Mouse (Mus musculus) 416B (cell line): ENCODE results near the gene Trim8.
A peak's percentile ranks its signal among the peaks of the same experiment; 100 is the strongest.

Experiments
- DNase-seq: peaks from one replicate; pipeline ENCODE4 v3.0.0; 2011; ENCODE audit warnings: low read depth

Trim8 gene

DNA sequence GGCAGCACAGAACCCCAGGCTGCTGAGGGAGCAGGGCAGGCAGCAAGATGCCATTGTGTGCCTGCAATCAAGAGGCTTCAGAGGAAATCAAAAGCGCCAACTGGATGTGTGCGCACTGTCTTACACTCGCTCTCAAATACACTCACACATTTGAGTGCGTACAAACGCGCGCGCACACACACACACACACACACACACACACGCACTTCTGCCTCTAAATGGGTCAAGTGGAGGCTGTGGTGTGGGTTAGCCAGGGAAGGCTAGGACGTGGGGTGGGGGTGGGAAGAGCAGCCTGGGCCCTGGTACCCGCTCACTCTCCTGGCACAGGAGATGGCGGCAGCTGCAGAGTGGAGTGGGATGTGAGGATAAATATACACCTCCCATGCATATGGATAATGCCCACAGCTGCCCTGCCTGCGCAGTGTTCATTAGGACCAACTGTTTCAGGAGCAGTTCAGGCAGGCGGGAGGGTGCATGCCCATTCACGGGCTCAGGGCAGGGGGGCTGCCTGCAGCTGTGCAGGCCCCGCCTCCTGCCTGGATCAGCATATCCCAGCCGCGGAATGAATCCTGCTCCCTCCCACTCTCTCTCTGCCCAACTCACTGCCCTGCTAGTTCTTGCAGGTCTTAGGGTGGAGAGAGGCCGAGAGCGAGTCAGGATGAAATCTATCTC is 22.1 kb downstream of the Trim8 start:
- DNase-seq: peak; percentile 44

DNA sequence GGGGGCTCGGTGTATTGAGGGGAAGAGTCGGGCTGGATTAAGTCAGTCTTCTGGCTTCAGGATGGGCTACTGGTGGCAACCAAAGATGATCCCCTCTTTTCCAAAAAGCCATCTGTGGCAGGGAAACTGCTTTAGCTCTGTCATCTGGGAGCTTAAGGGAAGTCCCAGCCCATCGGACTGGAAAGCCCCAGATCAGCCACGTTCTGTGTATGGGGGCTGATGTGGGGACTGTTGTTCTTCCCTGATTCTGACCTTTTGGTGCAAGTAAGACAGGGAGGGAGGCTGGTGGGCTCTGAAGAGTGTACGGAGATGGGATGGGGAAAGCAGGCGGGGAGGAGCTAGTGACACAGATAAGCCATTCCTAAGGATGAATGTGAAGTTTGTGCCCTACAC is 22.6 kb downstream of the Trim8 start:
- no peak for DNase-seq

DNA sequence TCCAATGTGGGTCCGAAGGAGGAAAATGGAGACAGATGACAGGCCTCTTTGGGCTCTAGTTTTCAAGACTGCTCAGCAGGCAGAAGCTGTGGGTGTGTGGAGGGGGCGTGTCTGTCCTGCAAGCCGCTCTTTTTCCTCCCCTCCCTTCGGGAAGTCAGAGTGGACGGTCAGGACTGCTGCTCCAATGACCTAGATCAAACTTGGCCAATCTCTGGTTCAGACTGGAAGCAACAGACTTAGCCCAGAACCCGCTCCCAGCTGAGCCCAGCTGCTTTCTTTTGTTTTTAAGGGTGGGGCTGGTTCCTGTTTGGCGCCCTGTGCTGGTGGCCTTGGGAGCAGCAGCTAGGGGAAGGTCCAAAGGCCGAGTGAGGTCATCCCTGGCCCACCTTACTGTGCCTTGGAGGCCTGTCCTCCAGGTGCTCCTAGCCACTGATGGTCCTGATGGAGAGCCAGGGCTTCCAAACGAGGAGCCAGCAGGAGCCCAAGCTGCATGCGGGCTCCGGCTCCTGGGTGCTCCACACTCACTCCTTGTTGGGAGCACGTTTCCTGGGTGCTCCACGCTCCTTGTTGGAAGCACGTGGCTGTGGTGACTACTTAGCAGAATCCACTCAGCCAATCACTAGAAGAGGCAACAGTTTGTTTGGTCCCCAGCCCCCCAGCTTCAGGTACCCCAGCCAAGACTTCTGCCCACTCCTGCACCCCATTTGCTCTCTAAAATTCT is 23.3 kb downstream of the Trim8 start:
- peak; percentile 54 for DNase-seq

DNA sequence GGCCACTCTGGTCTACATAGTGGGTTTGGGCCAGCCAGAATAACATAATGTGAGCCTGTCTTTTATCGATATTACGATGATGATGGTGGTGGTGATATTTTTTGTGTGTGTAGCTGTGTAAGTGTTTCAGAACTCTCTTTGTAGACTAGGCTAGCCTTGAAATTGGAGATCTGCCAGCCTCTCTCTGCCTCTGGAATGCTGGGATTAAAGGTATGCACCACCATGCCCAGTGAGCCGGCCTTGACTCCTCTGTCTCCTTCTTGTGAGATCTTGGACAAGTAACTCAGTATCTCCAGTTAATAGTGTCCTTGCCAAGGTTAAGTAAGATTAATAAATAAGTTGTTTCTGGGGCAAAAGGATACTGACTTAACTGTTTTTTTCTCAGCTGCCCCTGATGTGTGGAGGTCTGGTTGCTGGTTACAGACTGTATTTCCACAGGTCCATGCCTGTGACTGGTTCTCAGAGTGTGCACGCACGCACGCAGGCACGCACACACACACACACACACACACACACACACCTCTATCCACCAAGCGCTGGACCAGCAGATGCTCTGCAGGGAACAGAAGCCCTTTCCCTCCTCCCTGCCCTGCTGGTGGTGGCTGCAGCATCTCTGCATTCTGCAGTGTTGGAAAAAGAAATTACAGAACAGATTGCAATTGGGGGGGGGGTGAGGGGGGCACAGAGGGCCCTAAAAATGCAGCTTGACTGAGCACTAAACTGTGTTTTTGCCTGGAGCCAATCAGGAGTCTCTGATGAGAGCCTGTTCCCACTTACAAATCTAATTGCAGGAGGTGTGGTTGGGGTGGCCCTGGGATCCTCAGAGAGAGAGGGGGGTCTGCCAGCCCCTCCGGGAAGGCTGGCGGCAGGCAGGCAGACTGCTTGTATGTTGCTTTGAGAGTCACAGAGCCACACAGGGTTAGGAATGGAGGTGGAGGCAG is 24.5 kb downstream of the Trim8 start:
- DNase-seq: no peak

DNA sequence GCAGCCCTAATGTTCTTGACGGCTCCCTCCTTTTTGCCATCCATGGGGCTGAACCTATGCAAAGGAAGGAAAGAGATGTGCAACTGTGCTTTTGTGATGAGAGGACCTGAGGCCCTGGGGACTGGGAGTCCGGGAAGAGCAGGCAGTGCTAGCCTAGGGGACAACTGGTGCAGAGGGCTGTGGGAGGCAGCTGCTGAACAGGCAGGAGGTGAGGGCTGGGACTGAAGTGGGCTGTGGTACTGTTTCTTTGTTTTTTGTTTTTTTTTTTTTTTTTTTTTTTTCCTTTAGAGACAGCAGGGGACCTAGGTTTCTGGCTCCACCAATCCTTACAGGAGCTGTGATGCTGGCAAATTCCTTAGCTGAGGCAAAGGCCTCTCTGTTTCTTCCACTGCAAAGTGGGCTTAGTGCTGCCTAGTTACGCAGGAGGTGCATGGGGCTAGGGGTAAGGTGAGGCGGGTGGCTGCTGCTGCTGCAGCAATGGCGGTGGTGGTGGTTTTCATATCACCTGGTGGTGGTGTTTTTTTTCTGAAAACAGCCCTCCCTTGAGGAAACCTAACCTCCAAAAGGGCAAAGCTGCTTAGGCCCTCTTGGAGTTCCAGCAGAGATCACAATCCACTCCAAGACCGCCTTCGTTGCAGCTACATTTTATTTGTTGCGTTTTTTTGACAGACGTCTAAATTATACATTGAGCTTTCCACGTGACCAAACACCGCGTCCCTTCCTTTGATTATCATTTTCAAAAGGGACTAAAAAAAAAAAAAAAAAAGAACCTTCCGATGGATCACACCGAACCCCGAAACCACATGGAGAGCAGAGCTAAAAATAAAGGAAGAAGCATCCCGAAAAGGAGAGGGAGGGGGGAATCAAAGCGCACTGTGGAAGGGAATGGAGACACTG is 26.4 kb downstream of the Trim8 start:
- DNase-seq: no peak

DNA sequence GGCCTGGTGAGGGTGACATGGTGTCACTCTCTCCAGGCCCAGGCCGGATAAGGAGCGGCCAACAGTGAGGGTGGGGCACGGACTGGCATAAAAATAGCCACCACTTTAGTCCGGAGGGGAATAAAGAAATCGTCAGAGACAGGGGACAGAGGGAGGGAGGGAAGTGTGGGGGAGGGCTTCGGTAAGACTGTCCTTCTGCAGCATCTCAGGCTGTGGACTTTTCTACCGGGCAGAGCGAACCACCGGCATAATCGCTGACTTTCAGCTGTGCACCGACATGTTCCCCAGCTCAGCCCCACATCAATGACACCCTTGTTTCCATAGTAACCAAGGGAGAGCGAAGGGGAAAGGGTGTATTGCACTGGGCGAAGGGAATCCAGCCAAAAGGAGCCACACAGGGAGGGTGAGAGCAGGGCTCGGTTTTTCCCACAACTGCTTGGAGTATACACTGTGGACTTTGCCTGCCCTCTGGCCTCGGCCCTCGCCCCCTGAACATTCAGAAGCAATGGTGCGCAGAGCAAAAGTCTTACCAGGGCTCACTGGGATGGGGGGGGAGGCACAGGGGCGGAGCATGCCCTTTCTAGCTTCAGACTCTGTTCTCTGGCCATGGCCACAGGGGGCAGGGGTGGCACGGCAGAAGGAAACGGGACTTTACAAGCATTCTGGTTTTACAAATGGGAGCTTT is 27.2 kb downstream of the Trim8 start:
- DNase-seq: peak; percentile 84

DNA sequence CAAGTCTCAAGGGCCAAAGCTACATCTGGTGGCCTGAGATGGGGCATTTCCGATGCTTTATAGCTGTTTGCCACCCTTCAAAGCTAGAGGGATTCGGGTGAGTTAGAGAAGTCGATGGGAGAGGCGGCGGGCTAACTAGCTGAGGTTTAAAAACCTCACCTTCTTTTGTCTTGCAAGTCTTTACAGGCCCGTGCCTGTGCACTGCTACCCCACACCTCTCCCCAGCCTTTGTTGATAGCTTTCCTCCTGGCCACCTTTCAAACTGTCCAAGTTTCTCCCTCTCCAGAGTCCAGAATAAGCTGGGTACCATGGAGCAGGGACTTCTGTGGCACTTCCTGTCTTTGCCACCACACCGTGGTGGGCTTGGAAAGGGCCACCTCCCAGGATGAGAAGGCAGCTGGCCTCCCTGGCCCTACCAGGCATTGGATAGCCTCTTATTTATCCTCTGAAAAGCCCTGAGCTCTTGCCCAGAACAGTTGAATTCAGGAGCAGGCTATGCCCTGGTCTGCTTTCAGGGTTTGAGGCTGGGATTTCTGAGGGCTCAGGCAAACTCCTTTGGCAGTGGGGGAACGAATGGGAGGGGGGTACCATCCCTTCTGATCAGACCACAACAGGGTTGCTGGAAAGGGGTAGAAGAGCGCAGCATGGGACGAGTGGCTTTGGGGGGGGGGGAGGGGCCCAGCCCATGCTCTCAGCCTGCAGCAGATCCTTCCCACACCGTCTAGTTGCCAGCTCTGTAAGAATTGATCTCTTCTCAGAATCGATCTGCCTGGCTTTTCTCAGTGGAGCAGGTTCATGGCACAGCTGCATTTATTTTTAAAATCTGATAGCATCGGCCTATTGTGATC is 28.3 kb downstream of the Trim8 start:
- DNase-seq: no peak

DNA sequence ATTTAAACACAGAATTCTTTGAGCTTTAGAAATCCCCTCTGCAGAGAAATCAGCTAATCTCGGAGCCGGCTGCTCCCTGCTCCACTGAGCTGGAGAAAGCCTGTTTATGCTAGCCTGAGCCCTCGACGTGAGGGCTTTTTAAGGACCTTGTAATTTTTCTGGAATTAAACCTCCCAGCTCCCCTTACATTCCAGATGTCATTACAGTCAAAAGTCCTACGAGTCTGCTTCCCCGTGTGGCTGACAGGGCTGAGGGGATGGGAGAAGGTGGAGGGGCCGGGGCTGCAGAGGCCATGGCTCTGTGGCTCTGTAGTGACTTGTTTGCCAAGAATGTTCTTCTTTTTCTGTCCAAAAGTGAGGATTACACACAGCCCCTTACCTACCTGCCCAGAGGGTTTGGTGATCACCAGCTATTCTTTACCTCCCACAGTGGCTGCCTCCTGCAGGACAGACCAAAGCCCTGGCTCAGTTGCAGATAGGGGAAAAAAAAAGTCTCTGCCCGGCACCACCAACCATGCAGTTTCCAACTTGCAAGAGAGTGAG is 29.0 kb downstream of the Trim8 start:
- no peak for DNase-seq

DNA sequence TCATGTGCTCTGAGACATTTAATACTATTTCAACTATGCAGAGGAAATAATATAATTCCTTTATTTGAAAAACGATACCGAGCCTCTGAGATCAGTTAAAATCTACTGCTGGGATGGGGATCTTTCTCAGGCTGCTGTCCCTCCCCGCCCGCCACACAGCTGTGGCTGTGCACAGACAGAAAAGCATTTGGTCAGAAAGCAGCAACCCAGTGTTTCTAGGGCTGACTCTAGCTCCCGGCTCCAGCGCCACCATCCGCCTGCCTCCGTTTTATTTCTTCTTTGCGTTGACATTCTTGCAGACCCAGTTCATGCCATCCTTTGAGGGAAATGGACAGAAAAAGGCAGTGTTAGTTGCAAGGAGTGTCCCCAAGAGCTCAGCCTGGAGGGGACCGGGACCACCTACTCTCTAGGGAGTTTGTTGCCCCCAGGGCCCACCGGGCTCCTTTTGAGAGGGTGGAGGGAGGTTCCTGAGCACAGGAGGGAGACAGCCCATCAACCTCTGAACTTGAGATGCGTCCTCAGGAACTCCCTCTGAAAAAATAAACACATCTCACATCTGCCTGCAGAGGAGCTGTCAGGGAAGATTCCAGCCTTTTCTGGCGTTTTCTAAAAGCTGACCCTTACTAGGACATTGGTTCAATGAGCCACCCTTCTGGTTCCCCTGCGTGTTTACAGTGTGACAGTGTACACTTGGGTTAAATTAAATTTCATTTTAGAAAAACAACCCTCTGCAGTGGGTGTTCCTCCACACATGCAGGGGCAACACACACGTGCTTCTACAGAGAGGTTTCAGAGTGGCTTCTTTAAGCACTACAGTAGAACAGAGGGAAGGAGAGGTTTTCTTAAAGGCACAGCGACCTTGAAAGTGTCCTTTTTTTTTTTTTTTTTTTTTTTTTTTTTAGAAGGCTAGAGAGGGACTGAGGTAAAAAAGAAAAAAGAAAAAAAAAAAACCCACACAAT is 29.8 kb downstream of the Trim8 start:
- DNase-seq: peak; percentile 40

DNA sequence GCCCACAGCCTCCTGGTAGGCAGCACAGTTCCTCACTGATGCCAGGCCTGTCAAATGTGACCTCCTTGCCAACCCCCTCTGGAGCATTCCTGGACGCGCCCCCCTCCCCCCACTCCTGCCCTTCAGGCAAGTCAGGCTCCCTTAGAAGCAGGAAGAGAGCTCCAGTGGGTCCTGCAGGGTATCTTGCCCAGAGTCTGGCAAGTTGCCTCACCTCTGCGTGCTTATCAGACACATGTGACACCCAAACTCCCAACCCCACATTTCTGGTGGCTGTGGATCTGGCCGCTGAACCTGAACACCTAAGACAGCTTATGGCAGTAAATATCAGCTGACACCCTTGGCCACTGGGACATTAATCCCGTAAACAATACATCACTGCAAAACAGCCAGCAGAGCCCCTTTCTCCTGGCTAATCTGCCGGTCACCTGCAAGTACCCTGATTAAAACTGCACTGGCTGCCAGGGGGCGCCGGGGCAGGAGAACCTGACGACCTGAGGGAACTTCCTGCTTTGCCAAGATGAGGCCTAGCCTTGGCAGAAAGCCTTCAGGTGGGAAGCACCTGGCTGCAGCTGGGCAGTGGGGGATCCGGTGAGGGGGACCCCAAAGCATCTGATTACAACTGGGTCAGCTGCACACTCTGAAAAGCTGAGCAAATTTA is 30.7 kb downstream of the Trim8 start:
- peak; percentile 58 for DNase-seq

DNA sequence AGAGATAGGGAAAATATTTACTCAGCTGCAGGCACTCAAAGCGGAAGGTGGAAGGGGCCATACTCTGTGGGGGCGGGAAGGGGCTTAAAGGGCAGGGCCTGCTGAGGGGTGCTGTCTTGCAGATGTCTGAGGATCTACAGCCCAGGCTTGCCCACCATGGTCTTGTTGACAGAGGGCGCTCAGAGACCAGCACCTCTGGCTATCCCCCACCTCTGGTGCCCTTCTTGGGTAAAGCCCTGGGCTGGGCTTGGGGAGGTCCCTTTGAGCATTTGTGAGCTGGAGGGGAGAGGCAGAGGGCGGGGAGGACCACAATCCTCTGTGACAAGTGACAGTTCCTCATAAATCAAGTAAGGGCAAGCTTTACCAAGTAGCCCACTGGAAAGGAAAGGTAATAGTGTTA is 31.6 kb downstream of the Trim8 start:
- DNase-seq: no peak

DNA sequence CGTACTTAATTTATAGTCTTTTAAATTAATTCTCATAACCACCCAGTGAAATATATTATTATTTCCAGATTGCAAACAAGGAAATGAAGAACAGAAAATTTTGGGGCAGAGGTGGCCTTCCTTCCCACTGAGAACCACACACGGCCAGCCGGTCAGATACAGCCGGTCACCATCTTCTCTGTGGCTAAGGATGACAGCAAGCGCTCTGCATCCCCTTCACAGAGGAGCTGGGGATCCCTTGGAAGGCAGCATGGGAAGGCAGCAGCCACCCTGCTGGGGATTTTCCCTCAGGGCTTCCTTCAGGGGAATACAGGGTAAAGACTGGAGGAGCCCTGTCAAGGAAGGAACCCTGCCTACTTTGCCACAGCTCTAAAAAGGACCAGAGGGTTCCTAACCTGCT is 32.0 kb downstream of the Trim8 start:
- no peak for DNase-seq

DNA sequence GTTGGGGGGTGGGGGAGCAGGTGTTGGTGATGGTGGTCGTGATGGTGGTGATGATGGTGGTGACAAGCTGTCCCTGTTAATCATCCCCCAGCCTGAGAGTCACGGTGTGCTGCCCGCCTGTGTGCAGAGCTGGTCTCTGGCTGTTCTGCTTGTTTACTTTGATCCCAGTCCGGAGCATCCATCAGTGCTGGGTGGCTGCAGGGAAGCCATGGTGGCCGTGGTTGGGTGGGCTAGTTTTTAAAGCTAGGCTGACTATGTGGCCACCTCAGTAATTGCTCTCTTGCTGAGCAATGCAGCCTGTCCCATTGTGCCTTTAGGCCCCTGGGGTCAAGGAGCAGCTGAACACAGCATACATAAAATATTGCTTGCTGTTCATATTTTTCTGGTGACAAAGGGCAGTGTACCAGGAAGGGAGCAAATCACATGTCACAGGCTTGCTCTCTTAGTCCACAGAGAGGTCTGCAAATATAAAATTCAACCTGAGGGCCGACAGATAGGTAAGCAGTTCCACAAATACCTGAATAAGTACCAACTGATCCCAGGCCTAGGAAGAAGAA is 33.1 kb downstream of the Trim8 start:
- DNase-seq: no peak

DNA sequence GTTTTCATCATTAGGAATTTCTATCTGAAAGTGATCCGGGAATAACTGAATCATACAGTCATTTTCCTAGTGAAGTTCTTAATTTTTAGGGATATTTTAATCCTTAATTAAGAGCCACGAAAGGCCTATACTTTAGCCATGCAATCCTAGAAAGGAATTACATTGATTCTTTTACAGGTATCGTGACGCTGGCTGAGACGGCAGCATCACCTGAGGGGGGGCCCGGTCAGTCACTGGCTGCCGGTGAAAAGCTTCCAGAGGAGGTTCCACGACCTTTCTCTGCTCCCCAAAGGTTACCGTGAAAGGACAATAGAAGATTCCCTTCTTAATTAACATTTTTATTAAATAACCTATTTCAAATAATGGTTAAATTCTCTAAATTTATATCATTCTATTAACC is 35.9 kb downstream of the Trim8 start:
- DNase-seq: no peak

DNA sequence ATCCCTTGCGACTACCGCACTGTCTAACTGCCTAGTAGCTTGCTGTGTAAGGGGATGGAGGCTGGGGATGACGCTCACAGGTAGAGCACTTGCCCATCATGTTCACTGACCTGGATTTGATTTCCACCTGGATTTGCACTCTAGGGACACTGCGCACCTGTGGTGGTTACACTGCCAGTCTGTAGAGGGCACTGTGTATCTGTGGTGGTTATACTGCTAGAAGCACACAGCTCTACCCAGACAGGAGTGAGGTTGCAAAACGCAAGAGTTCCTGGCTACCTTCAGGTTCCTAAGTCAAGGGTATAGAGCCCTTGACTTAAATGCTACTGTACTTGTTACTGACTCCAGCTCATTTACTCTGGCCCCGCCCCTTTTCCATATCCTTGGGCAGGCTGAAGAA is 36.7 kb downstream of the Trim8 start:
- DNase-seq: peak; percentile 65

DNA sequence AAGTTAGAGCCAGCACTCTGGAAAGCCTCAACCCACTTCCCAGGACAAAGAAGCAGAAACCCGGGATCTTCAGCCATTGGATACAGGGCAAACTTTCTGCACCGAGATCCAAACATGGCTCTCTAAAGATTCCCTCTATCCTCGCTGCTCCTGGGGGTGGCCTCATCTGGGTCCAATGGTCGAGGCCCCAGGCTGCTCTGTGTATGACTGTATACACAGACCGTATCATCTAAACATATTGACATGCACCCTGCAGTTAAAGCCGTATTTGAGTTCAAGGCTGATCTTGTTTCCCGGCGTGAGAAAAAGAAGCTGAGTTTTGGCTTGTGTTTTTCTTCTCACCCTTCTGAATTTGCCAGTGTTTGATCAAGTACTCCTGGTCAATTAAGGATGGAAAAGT is 41.2 kb downstream of the Trim8 start:
- no peak for DNase-seq

DNA sequence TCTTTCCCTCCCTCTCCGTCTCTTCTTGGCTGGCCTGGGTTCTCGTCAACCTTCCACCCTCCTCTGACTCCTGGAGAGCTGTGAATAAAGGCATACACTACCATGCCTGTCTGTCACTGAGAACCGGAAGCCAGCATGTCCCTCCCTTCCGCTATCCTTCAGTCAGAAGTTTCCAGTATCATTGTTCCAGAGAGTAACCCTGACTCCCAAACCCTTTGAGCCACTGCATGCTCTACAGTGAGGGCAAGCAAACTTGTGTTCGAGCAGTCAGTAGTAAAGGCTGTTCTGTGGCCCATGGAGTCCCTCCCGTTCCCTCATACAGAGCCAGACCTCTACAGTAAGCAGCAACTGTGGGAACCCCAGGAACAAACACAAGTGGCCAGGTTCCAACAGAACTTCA is 46.1 kb downstream of the Trim8 start:
- DNase-seq: no peak

DNA sequence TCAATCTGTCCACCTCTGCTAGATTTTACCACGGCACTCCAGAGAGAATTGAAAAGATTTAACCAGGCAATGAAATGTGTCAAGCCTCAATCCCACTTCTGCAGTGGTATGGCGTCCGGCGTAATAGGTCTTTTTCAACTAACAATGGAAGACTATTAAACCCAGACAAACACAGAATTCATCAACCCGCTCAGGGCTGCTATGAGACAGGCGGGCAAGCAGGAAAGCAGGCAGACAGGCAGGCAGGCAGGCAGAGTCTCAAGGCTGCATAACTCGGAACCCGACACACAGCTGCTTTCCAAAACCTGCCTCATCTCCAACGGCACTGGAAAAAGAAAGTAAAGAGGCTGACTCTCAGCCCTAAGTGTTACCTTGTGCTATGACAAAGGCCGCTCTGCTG is 46.6 kb downstream of the Trim8 start:
- DNase-seq: no peak
